Mouse (Mus musculus) ES-E14 (cell line): ENCODE results near the gene Plekhm2.

ENCODE experiments used
- MAFK ChIP-seq: IDR thresholded peaks from 2 replicates; pipeline ENCODE4 v1.6.1; 2014; ENCODE audit warnings: mild to moderate bottlenecking, low read depth, low read length, inconsistent platforms; ENCODE audit not compliant: insufficient read depth
- ZNF384 ChIP-seq: IDR thresholded peaks from 2 replicates; pipeline ENCODE4 v1.6.1; 2012; ENCODE audit warnings: low read depth, low read length, inconsistent platforms

GRCm38 (mm10) chr4:141641961-141642811 is 22.5 kb downstream of the Plekhm2 start:
- TF ChIP-seq ZNF384: no peak
- no peak for TF ChIP-seq MAFK
